Mouse (Mus musculus) hindbrain, postnatal 0 days (tissue): ENCODE data around the gene Hyal2. TPM values are rescaled to one million over a fixed set of nuclear protein-coding genes. Genes with fewer than 3 reads are reported as not detected.
A peak's percentile ranks its signal among the peaks of the same experiment; 100 is the strongest.

Experiments
- ATAC-seq: fragments of 200-750 bp; cut with Nextera tagmentation; 2 replicates; pipeline ENCODE4 v1.8.0; 2017; ENCODE audit warnings: mild to moderate bottlenecking, moderate TSS enrichment, moderate library complexity
- DNase-seq: peaks from one replicate; pipeline ENCODE4 v3.0.0-alpha.2; 2015; ENCODE audit warnings: low spot score
- H3K27ac ChIP-seq: fragments of 300-500 bp; sonication (generic); 2 replicates; pipeline ENCODE4 v1.5.1; 2014; ENCODE audit warnings: mild to moderate bottlenecking
- H3K27me3 ChIP-seq: fragments of 300-500 bp; sonication (generic); 2 replicates; pipeline ENCODE4 v1.6.1; 2014; ENCODE audit warnings: low read length, mixed read lengths; ENCODE audit not compliant: insufficient read depth
- H3K36me3 ChIP-seq: fragments of 300-500 bp; sonication (generic); 2 replicates; pipeline ENCODE4 v1.6.1; 2014; ENCODE audit warnings: low read length, mixed read lengths; ENCODE audit not compliant: insufficient read depth
- H3K4me1 ChIP-seq: fragments of 300-500 bp; sonication (generic); 2 replicates; pipeline ENCODE4 v1.6.1; 2014; ENCODE audit warnings: antibody characterized with exemption, low read length, mixed read lengths; ENCODE audit not compliant: insufficient read depth
- H3K4me2 ChIP-seq: fragments of 300-500 bp; sonication (generic); 2 replicates; pipeline ENCODE4 v1.6.1; 2014; ENCODE audit warnings: low read depth, mild to moderate bottlenecking, low read length, moderate library complexity, mixed read lengths
- H3K4me3 ChIP-seq: fragments of 300-500 bp; sonication (generic); 2 replicates; pipeline ENCODE4 v1.5.1; 2014; ENCODE audit warnings: low read length
- H3K9ac ChIP-seq: fragments of 300-500 bp; sonication (generic); replicated peaks from 2 replicates; pipeline ENCODE4 v1.6.1; 2014; ENCODE audit warnings: mild to moderate bottlenecking, low read length, moderate library complexity, mixed read lengths
- H3K9me3 ChIP-seq: fragments of 300-500 bp; sonication (generic); 2 replicates; pipeline ENCODE4 v1.6.1; 2016; ENCODE audit warnings: low read length, mixed read lengths
- CTCF ChIP-seq: IDR thresholded peaks from 2 replicates; pipeline ENCODE4 v1.5.1; 2016; ENCODE audit warnings: antibody characterized with exemption, control low read depth, low read depth
- WGBS: fragments of 180-500 bp; shearing (Covaris S2); extraction: QIAGEN DNeasy Blood & Tissue Kit; methylation state at CpG from one replicate; pipeline ENCODE4 v1.1.7; 2014; 5-methylcytosine and 5-hydroxymethylcytosine counted together
- polyA plus RNA-seq: library from polyadenylated mRNA; unstranded; fragments of >200 nt; fragmentation: Nextera tagmentation; extraction: Ambion mirVana; gene quantifications from 2 replicates; pipeline ENCODE4 v1.2.1, GENCODE M21; 2015
- total RNA-seq: library from RNA; depleted of rRNA; stranded (reverse); fragments of >200 nt; gene quantifications from 2 replicates; pipeline ENCODE4 v1.2.3, GENCODE M21; 2014

Hyal2 gene
- total and polyA plus RNA-seq, 2 experiments from 2014 or later = 39.8 to 75.3 TPM

DNA sequence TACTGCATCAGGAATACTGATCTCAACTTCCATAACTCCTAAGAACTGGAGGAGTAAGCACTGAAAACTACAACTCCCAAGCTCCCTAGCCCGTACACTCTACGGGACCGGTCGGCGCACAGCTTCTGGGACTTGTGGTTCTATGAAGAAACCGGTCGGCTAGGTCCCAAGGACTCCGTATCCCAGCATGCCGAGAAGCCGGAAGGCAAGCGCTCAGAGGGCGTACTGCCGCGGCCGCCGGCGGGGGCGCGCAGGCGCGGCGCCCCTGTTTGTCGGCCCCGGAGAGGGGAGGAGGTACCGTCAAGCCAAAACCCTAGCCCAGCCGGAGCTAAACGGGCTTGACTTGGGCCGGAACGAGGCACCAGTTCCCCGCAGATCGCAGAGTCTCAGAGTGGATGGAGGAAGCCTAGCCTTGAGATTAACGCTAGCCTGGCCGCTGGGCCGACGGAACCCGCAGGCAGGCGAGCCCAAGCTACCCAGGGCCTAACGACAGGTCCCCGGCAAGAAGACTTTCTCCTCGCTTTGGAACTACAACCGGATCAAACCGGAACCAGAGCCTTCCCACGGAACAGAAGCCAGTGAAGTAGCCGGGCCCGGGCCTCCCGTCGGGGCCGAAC is 33.8 kb upstream of the Hyal2 start, which contains the start of gene Tmem115:
TSS of gene Tmem115 (plus strand) at position 155 of the 617 bp plus-strand sequence.
- Histone ChIP-seq H3K9me3 (no peaks in the 10 kb centered on the region), H3K4me2 (peak within 1 kb of the TSS; percentile 98), H3K4me1 (peaks cover 26% of the 10 kb centered on the region), H3K9ac (peak within 1 kb of the TSS; percentile 86), H3K4me3 (peak within 1 kb of the TSS; percentile 90), H3K27me3 (no peaks in the 10 kb centered on the region), H3K27ac (peak within 1 kb of the TSS; percentile 90), H3K36me3 (peaks cover 13% of the 10 kb centered on the region; the same call in 1 of the 2 replicates)
- peak; percentile 99 for DNase-seq
- peak; percentile 99 for ATAC-seq
- under 1% methylated on average over 46 of the region's 48 CpGs for WGBS
- no peak for TF ChIP-seq CTCF

DNA sequence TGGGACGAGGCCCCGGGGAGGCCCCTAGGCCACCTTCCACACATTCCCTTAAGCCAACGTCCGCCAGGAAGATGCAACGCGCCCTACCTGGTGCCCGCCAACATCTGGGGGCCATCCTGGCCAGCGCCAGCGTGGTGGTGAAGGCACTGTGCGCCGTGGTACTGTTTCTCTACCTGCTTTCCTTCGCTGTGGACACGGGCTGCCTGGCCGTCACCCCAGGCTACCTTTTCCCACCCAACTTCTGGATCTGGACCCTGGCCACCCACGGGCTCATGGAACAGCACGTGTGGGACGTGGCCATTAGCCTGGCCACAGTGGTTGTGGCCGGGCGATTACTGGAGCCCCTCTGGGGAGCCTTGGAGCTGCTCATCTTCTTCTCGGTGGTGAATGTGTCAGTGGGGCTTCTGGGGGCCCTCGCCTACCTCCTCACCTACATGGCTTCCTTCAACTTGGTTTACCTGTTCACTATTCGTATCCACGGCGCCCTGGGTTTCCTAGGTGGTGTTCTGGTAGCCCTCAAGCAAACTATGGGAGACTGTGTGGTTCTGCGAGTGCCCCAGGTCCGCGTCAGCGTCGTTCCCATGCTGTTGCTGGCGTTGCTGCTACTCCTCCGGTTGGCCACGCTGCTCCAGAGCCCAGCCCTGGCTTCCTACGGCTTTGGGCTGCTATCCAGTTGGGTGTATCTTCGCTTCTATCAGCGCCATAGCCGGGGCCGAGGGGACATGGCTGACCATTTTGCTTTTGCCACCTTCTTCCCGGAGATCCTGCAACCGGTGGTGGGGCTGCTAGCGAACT is 33.1 kb upstream of the Hyal2 start:
- under 1% methylated on average over 40 of the region's 40 CpGs for WGBS
- Histone ChIP-seq H3K36me3 (peaks cover 18% of the 10 kb centered on the region; the same call in 1 of the 2 replicates), H3K4me2 (peak overlapping the region; percentile 98), H3K9me3 (no peaks in the 10 kb centered on the region), H3K9ac (peak overlapping the region; percentile 86), H3K27ac (peak overlapping the region; percentile 90), H3K27me3 (no peaks in the 10 kb centered on the region), H3K4me1 (peaks cover 26% of the 10 kb centered on the region), H3K4me3 (peak overlapping the region; percentile 90)
- ATAC-seq (no peak), DNase-seq (peak; percentile 59)
- no peak for TF ChIP-seq CTCF

DNA sequence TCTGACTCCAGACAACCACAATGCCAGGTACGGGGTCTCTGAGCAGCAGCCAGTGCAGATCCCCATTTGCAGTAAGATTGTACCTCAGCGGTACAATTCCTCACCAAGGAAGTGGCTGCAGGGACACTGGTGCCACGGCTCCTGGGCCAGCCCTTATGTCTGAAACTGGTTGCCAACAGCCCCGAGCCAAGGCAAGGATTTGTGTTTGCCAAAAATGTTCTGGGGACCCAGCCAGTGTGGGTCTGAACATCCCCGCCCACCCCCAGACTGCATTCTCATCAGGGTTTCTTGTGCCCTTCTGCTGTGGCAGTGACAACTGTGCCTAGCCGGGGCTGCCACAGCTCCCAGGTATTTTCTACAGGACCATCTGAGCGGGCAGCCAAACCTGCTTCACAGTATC is 29.5 kb upstream of the Hyal2 start:
- H3K4me3 ChIP-seq = no peak overlapping the region
- no peaks in the 10 kb centered on the region for H3K9me3 ChIP-seq
- no peak overlapping the region for H3K4me2 ChIP-seq
- H3K27ac ChIP-seq = no peak overlapping the region
- ATAC-seq (no peak), DNase-seq (no peak)
- no peak overlapping the region for H3K9ac ChIP-seq
- H3K4me1 ChIP-seq = peaks cover 39% of the 10 kb centered on the region
- 78% methylated on average over 7 of the region's 7 CpGs for WGBS
- H3K27me3 ChIP-seq = no peaks in the 10 kb centered on the region
- H3K36me3 ChIP-seq = peaks cover 18% of the 10 kb centered on the region; the same call in 1 of the 2 replicates
- TF ChIP-seq CTCF = no peak

DNA sequence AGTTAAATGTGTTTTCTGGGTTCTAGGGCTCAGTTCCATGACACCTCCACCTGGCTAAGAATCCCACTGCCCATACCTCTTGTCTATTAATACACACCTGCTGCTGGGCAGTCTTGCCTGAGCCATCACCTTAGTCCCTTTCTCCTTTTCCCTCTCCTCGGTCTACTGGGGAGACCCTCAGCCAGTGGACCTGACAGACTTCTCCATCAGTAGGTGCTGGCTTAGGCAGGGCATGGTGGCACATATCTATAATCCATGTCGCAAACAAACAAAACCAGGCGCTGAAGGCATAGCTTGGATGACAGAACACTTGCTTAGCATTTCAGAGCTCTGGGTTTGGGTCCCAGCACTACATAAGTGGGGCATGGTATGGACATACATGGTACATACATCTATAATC is 29.0 kb upstream of the Hyal2 start:
- H3K36me3 ChIP-seq = peaks cover 18% of the 10 kb centered on the region; the same call in 1 of the 2 replicates
- H3K4me1 ChIP-seq = peaks cover 39% of the 10 kb centered on the region
- H3K4me3 ChIP-seq = no peak overlapping the region
- H3K4me2 ChIP-seq = no peak overlapping the region
- H3K9me3 ChIP-seq = no peaks in the 10 kb centered on the region
- H3K27me3 ChIP-seq = no peaks in the 10 kb centered on the region
- no peak for DNase-seq
- no peak for ATAC-seq
- no peak overlapping the region for H3K9ac ChIP-seq
- 91% methylated on average over 3 of the region's 3 CpGs for WGBS
- H3K27ac ChIP-seq = no peak overlapping the region
- TF ChIP-seq CTCF = no peak

DNA sequence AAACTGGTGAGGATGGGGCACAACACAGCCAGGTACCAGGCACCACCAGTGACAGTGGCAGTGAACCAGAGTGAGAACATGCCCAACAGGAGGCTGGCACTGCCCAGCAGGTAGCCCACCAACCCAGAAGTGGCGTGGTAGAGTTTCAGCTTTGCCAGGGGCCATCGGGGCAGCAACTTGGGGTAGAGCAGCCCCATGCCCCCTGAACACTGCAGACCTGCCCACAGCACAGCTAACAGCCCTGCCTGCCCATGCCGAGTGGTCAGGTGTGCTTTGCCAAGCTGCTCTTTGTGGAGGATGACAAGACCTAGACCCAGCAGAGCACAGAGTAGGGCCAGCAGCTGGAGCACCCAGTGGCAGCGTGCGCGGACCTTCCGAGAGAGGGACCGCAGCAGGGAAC is 27.8 kb upstream of the Hyal2 start:
- no peak overlapping the region for H3K9ac ChIP-seq
- DNase-seq = no peak
- peaks cover 18% of the 10 kb centered on the region; the same call in 1 of the 2 replicates for H3K36me3 ChIP-seq
- peaks cover 38% of the 10 kb centered on the region for H3K4me1 ChIP-seq
- H3K4me2 ChIP-seq = no peak overlapping the region
- H3K9me3 ChIP-seq = no peaks in the 10 kb centered on the region
- no peak overlapping the region for H3K4me3 ChIP-seq
- H3K27ac ChIP-seq = no peak overlapping the region
- no peak for ATAC-seq
- no peaks in the 10 kb centered on the region for H3K27me3 ChIP-seq
- 93% methylated on average over 8 of the region's 8 CpGs for WGBS
- TF ChIP-seq CTCF = no peak

DNA sequence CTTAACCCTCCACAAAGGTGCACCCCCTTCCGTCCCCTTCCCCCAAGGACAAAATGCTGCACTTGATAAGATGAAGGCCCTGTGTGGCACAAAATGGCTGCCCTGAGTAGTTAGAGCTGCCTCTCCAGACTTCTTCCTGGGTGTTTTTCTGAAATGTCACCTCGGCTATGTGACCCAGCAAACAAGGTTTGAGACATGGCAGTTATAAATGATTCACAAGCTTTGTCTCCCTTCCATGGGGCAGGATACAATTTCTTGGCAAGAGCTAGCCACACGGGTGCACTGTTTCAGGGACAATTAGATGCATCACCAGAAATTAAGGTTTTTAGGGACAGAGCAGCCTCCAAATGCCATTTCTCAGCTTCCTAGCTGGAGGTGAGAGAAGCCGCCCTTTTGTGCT is 27.3 kb upstream of the Hyal2 start:
- peak overlapping the region; percentile 40; the same call in 1 of the 2 replicates for H3K9ac ChIP-seq
- H3K9me3 ChIP-seq = no peaks in the 10 kb centered on the region
- no peak overlapping the region for H3K4me3 ChIP-seq
- no peak for ATAC-seq
- no peak for TF ChIP-seq CTCF
- H3K4me2 ChIP-seq = peak overlapping the region; percentile 95; the same call in 1 of the 2 replicates
- no peak for DNase-seq
- H3K36me3 ChIP-seq = peaks cover 18% of the 10 kb centered on the region; the same call in 1 of the 2 replicates
- peaks cover 35% of the 10 kb centered on the region for H3K4me1 ChIP-seq
- no peaks in the 10 kb centered on the region for H3K27me3 ChIP-seq
- 65% methylated on average over 4 of the region's 4 CpGs for WGBS
- no peak overlapping the region for H3K27ac ChIP-seq
